Mouse (Mus musculus) heart, adult 11 months (tissue): Measurements from ENCODE around the gene 4933412E24Rik.

Experiments
- DNase-seq: peaks from one replicate; pipeline ENCODE4 v3.0.0; 2022

4933412E24Rik gene

DNA sequence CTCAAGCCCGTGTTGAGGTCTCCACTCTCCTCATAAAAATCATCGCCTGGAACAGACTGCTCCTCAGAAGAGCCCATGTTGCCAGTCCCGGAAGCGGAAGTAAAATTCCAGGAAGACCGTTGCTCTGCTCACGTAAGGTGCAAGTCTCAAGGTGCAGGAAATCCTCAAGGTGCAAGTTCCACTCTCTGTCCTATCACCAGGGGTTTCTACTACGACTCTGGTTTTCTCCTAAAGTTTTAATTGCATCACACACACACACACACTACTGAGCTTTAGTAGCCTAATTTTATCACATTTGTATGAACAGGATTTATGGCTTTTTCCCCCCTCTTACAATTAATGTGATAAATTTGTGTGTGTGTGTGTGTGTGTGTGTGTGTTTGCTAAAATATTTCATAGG lies at the start of gene 4933412E24Rik:
Gene 4933412E24Rik (minus strand): TSS at position 101 of the 400 bp plus-strand sequence.
- DNase-seq = no peak

DNA sequence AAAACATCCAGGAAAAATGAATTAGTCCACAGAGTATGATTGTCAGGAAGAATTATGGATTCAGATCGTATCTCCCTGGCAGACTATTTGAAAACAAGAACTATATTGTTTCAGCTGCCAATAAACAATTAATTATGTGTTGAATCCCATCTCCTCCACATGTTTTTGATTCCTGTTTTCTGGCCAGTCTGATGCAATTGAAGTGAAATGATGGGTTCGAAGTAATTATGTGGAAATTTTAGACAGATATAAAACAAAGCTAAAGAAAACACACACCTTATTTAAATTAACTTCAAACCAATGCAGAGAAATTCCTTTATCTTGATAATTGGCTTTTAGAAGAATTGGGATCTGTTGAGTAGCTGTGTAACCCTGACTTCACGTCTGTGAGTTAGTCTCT lies 14.3 kb upstream of the 4933412E24Rik start:
- DNase-seq = no peak

DNA sequence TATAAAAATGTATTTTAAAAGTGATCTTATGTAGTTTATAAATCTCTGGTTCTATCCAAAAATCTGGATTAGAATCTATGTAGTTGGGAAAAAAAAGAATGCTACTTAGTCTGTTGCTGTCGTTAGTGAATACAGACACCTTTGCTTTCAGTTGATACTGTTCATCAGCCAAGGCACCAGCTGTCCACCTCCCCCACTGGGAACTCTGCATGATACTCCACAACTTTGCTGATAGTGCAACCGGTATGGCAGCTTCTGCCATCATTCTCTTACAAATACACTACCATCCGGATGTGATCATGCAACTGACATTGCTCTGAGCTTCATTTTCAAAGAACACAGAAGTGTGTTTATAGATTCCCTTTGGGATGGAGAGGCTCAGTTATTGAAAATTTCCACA lies 4.8 kb upstream of the 4933412E24Rik start:
- no peak for DNase-seq

DNA sequence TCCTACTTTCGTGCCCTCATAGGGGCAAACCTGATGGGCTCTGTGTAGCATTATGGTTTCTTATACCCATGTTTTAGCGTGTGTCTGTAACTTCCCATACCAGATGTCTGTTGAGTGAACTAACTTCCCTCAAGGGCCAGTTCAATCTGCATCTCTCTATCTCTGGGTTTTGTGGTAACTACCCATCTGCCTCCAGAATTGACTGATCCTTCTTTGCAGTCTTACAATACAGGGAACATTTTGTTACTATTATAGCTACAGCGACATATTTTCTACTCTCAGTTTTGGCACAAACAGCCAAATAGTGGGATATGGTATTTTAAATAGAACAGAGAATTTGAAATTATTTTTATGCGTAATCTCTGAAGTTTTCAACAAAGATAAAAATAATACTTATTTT lies 6.2 kb downstream of the 4933412E24Rik start:
- DNase-seq = no peak

DNA sequence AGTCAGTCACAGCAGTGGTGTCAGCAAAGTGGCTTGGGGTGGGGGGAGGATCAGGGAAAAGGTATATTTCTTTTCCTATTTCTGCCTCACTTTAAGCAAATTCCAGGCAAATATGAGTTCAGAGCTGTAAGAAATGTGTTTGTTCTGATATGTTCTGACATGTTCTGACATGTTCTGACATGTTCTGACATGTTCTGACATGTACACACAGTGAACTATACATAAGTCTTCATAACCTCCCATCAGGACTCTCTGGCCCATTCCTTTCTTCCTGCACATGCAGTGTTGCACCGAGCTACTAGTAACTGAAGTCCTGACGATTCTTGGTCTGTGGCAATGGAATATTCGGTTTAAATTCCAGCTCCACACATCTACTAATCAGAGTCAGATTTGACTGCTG lies 6.8 kb downstream of the 4933412E24Rik start:
- DNase-seq = peak; percentile 9

DNA sequence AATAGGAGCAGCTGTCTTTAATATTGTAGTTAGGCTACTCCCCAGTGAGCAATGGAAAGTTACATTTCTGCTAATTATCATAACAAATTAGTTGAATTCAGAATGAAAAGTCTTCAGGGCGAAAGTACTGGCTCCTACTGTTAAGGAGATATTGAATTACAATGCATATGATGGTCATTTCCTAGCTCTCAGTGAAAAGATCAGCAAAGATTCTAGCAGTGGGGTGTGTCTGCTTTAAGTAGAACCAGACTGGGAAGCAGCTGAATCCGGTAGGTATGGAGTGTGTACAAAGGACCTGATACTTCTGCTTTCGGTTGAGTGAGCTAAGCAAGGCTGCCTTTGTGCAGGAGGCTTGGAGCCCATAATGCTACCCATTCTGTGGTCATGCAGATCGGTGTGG lies 32.6 kb downstream of the 4933412E24Rik start:
- DNase-seq = no peak

DNA sequence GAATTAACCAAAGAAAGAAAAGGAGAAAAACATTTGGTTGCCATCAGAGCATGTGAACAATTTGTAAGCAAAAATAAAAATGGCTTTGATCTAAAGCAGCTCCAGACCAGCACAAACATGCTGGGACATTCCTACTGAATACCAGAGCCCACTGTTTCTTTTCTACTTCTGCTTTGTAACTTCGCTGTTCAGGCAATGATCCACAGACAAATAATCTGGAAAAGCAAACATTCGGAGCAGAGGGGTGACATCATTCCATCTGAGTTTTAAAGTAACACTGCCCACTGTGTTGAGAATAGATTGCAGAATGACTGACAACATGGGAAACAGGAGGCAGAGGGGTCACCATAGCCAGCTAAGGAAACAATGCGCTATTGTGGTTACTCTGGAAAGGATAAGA lies 41.1 kb downstream of the 4933412E24Rik start:
- no peak for DNase-seq

DNA sequence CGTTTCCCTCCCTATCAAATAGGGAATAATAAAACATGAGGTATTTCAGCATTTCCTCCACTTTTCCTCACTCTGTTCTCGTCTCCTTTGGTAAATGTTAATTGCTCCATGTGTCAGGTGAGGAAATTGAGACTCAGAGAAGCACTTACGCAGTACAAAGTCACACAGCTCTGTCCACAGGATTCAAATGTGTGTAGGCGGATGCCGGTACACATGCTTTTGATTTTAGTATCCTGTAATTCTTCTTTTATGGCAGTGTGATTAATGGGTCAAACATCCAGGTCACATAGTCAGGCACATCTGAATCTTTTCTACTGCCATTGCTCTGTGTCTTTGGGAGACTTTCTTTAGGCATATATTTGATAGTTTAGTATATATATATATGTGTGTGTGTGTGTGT lies 41.8 kb downstream of the 4933412E24Rik start:
- no peak for DNase-seq

DNA sequence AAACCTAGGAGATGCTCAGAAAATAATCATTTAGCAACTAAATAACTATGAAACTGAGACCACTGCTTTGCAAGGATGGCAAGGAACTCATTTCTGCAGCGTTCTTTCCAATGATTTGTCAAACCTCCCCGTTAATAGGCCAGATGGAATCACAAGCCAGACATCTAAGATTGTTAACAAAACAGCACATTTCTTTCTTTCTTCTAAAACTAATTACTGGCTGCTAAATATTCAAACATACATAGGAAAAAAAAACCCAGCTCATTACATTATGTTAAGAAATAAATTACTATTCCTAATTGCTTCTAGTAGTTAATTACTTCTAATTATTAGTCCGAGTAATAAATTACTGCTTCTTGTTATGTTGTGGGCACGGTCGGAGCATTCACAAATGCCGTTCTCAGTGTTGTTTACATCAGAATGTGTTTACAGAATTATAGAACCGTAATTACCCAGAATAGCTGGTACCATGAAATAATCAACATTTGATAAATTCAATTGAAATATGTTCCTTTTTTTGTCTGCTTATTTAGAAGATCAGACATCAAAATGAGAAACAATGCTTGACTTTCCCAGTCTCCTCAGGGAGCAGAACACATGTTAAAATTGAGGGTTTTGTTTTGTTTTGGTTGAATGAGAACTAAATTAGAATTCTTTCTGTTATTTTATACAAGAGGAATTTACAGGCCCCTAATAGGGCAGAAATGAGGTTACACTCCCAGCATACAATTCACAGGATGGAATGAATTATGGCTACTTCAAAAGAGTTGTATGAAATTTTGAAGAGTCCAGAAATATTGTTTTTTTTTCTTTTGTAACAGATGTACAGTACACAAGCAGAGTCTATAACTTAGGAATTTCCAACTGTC lies 42.5 kb downstream of the 4933412E24Rik start:
- DNase-seq = no peak
